Mouse (Mus musculus) ES-Bruce4 (cell line): ENCODE measurements around the gene Pdcd1. TPM values are rescaled to one million over a fixed set of nuclear protein-coding genes. Genes with fewer than 3 reads are reported as not detected.

Experiments
- H3K27ac ChIP-seq: 2 replicates; pipeline ENCODE4 v1.5.1; 2012; ENCODE audit warnings: low read length, inconsistent platforms; ENCODE audit not compliant: insufficient read depth
- H3K27me3 ChIP-seq: 2 replicates; pipeline ENCODE4 v1.6.1; 2012; ENCODE audit warnings: mild to moderate bottlenecking, low read length, inconsistent platforms; ENCODE audit not compliant: control insufficient read depth, poor library complexity, insufficient read depth, severe bottlenecking
- H3K36me3 ChIP-seq: 2 replicates; pipeline ENCODE4 v1.6.1; 2012; ENCODE audit warnings: inconsistent platforms, mild to moderate bottlenecking, low read length, moderate library complexity; ENCODE audit not compliant: control insufficient read depth, poor library complexity, insufficient read depth, severe bottlenecking
- H3K4me1 ChIP-seq: one replicate; pipeline ENCODE4 v1.8.1; 2011; ENCODE audit warnings: low read length; ENCODE audit not compliant: control insufficient read depth, insufficient read depth
- H3K4me3 ChIP-seq: 2 replicates; pipeline ENCODE4 v1.5.1; 2011; ENCODE audit warnings: low read depth, mild to moderate bottlenecking, low read length
- H3K9ac ChIP-seq: 2 replicates; pipeline ENCODE4 v1.6.1; 2012; ENCODE audit warnings: low read depth, mild to moderate bottlenecking, inconsistent platforms; ENCODE audit not compliant: poor library complexity, severe bottlenecking
- H3K9me3 ChIP-seq: replicated peaks from 2 replicates; pipeline ENCODE4 v1.6.1; 2012; ENCODE audit warnings: mild to moderate bottlenecking, low read length, inconsistent platforms; ENCODE audit not compliant: control insufficient read depth, poor library complexity, insufficient read depth, severe bottlenecking
- CTCF ChIP-seq: IDR thresholded peaks from one replicate; pipeline ENCODE4 v1.8.1; 2011; ENCODE audit warnings: low read depth, low read length
- EP300 ChIP-seq: IDR thresholded peaks from 2 replicates; pipeline ENCODE4 v1.6.1; 2011; ENCODE audit warnings: low read depth, low read length; ENCODE audit not compliant: insufficient read depth
- POLR2A ChIP-seq: IDR thresholded peaks from one replicate; pipeline ENCODE4 v1.8.1; 2011; ENCODE audit warnings: low read length; ENCODE audit not compliant: insufficient read depth
- polyA plus RNA-seq: library from polyadenylated mRNA; stranded (reverse); fragments of >200 nt; gene quantifications from 2 replicates; pipeline ENCODE4 v1.2.4, GENCODE M21; 2011; ENCODE audit warnings: low read depth; ENCODE audit not compliant: missing spikeins, insufficient read depth, insufficient read length

Pdcd1 gene
- polyA plus RNA-seq, 1 experiment = not detected

GRCm38 (mm10) chr1:94040391-94040790 lies 12.0 kb downstream of the Pdcd1 start:
- Histone ChIP-seq H3K27ac (no peak overlapping the region), H3K27me3 (no peaks in the 10 kb centered on the region), H3K9me3 (no peaks in the 10 kb centered on the region), H3K36me3 (no peaks in the 10 kb centered on the region), H3K4me1 (no peaks in the 10 kb centered on the region), H3K9ac (no peak overlapping the region), H3K4me3 (no peak overlapping the region)
- TF ChIP-seq EP300 = no peak
- TF ChIP-seq CTCF = no peak
- no peak for TF ChIP-seq POLR2A

DNA sequence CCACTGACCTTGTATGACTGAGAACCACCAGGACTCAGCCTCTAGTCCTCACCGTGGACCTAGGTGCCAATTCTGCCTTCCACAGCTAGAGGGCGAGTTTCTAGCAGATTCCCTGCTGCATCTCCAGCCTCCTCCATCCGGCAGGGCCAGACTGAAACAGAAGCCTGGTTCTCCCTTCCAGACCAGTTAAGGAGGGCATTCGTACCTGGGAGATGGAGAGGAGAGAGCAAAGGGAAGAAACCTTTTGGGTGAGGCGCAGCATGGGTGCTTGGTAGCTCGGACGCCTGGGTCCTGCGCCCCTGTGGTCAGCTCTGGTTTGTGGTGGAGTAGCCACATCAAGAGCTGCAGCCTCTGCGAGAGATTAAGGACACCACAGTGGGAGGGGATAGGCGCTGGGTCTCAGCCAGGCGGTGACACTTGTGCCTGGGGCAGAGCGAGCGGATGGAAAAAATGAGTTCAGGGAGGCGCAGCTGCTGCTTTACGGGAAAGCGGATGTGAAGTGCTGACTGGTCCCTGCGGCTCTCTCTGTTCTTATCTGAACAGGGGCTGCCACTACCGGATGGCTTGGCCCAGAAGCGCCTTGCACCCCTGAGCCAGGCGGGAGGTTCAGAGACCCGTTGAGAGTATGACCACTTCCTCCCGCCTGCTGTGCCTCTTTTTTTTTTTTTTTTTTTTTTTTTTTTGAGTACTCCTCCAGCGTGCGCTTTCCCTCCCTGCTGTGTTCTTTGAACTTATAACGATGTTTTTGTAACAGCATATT lies 17.2 kb downstream of the Pdcd1 start:
- Histone ChIP-seq H3K4me3 (peak overlapping the region; percentile 46), H3K36me3 (no peaks in the 10 kb centered on the region), H3K9me3 (no peaks in the 10 kb centered on the region), H3K27me3 (no peaks in the 10 kb centered on the region), H3K27ac (no peak overlapping the region), H3K9ac (no peak overlapping the region), H3K4me1 (no peaks in the 10 kb centered on the region)
- TF ChIP-seq CTCF = peak; percentile 91
- no peak for TF ChIP-seq EP300

DNA sequence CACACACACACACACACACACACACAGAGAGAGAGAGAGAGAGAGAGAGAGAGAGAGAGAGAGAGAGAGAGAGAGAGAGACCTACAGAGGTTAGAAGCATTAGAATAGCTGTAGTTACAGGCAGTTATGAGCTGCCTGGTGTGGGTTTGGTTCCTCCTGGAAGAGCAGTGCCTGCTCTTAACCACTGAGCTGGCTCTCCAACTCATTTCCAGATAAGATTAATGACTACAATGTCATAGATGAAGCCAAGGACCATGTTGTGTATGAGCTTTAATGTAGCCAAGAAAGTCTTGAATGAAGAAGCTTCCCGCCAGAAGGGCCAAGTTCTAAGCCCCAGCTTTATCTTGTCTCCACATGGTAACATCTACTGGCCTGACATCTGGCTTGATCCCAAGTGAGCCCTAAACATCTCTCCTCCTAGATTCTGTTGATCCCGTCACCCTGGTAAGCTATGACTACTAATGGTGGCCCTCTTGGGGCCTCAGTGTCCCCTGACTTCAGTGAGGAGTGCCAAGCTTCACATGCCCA lies 19.2 kb downstream of the Pdcd1 start:
- no peaks in the 10 kb centered on the region for H3K27me3 ChIP-seq
- TF ChIP-seq POLR2A = no peak
- no peak for TF ChIP-seq EP300
- no peak for TF ChIP-seq CTCF
- H3K9me3 ChIP-seq = no peaks in the 10 kb centered on the region
- H3K27ac ChIP-seq = no peak overlapping the region
- no peak overlapping the region for H3K4me3 ChIP-seq
- H3K36me3 ChIP-seq = no peaks in the 10 kb centered on the region
- no peak overlapping the region for H3K9ac ChIP-seq
- no peaks in the 10 kb centered on the region for H3K4me1 ChIP-seq

GRCm38 (mm10) chr1:94028741-94029140 lies 23.6 kb downstream of the Pdcd1 start:
- H3K9ac ChIP-seq = no peak overlapping the region
- H3K27ac ChIP-seq = no peak overlapping the region
- no peaks in the 10 kb centered on the region for H3K4me1 ChIP-seq
- no peaks in the 10 kb centered on the region for H3K27me3 ChIP-seq
- no peaks in the 10 kb centered on the region for H3K36me3 ChIP-seq
- no peak overlapping the region for H3K4me3 ChIP-seq
- TF ChIP-seq CTCF (no peak), EP300 (no peak), POLR2A (no peak)
- no peaks in the 10 kb centered on the region for H3K9me3 ChIP-seq

- TF ChIP-seq EP300 = no peak
- TF ChIP-seq CTCF = no peak
- TF ChIP-seq POLR2A = no peak
- Histone ChIP-seq H3K9ac (no peak overlapping the region), H3K27ac (no peak overlapping the region), H3K4me1 (no peaks in the 10 kb centered on the region), H3K36me3 (no peaks in the 10 kb centered on the region), H3K27me3 (no peaks in the 10 kb centered on the region), H3K9me3 (no peaks in the 10 kb centered on the region), H3K4me3 (no peak overlapping the region)
Observed at GRCm38 (mm10) chr1:94027506-94028108, 24.7 kb downstream of the Pdcd1 start.

- Histone ChIP-seq H3K9ac (no peak within 1 kb of the TSS), H3K4me3 (no peak within 1 kb of the TSS), H3K4me1 (no peaks in the 10 kb centered on the region), H3K9me3 (no peaks in the 10 kb centered on the region), H3K27ac (no peak within 1 kb of the TSS), H3K27me3 (no peaks in the 10 kb centered on the region), H3K36me3 (no peaks in the 10 kb centered on the region)
- no peak for TF ChIP-seq EP300
- no peak for TF ChIP-seq POLR2A
- no peak for TF ChIP-seq CTCF
Observed at GRCm38 (mm10) chr1:94020151-94020550, 32.2 kb downstream of the Pdcd1 start, which contains the start of gene Neu4. Gene Neu4 (plus strand): TSS chr1:94020451.
